Mouse (Mus musculus) liver, postnatal 0 days (tissue): ENCODE results near the gene Tmem120a.

Experiments
- CTCF ChIP-seq: sonication (generic); IDR thresholded peaks from 2 replicates; pipeline ENCODE4 v1.5.1; 2016; ENCODE audit warnings: antibody characterized with exemption, low read depth
- EP300 ChIP-seq: IDR thresholded peaks from 2 replicates; pipeline ENCODE4 v1.6.1; 2016; ENCODE audit warnings: antibody characterized with exemption, low read depth, mild to moderate bottlenecking

- TF ChIP-seq CTCF, result no peak
- peak; percentile 29; the same call in 1 of the 2 replicates for TF ChIP-seq EP300
Measured at GRCm38 (mm10) chr5:135690401-135690800, 53.8 kb downstream of the Tmem120a start.
